Comparison of ENCODE assay signal across 8 mouse cellular contexts in the genomic region with DNA sequence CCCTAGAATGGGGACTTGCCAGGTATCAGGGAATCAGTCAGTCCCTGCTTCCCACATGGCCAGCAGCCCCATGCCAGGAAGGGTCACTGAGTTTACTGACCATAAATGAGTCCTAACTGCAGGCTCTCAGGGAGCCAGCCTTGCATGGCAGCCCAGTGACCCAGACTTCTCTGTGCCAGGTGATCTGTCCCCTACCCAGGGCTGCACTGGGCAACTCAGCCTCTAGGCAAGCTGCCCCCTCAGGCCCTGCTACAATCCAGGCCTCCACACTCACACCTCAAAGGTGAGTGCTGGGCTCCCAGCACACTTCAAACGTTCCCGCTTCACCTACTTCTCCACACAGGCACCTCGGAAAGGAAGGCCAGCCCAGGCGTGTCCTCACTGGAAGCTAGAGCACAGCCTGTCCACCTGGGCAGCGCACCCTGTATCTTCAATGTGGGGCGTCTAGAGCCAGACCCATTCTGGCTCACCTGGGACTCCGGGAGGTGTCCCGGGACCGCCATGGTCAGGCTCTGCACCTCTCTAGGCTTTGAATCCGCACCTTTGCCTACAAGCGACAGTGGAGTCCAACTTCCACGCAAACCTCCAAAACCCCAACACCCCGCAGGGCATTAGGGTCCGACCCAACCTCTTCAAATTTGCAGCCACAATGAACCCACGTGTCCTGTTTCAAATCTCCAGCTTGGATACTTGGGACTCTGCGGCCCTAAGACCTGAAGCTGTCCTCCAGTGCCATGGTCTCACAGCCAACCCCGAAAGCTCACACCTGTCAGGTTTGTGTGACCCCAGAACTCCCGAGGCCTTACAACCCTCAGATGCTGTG. TPM values are rescaled to one million over a fixed set of nuclear protein-coding genes. Genes with fewer than 3 reads are reported as not detected.
DNase-seq lines count a peak whose midpoint lies in the region; ATAC-seq and TF ChIP-seq lines count a peak whose summit lies in the region.

No protein-coding gene starts in this region.

- H3K27ac ChIP-seq in cerebellum, adult 2 months (ENCODE audit: insufficient read depth, low read length), result 0 out of 2 replicates have a peak overlapping the region, but pooled peaks have one; percentile 80
- H3K27ac ChIP-seq in CH12.LX (ENCODE audit: insufficient read depth, low read depth), result no peak overlapping the region
- no peak overlapping the region for H3K27ac ChIP-seq in forebrain, postnatal 0 days (ENCODE audit: low read depth, low read length)
- peak overlapping the region; percentile 99; the same call in 1 of the 2 replicates for H3K27ac ChIP-seq in limb, embryonic 13.5 days
- no peak overlapping the region; the same call in 1 of the 2 replicates for H3K27ac ChIP-seq in stomach, postnatal 0 days (replicated peaks)

- H3K4me2 ChIP-seq in CH12.LX (ENCODE audit: insufficient read depth, low read depth, poor library complexity, severe bottlenecking), result peak overlapping the region; percentile 29
- peak overlapping the region; percentile 89 for H3K4me2 ChIP-seq in forebrain, postnatal 0 days (ENCODE audit: low read depth)
- H3K4me2 ChIP-seq in limb, embryonic 13.5 days (replicated peaks), result peak overlapping the region; percentile 91
- H3K4me2 ChIP-seq in stomach, postnatal 0 days (replicated peaks; ENCODE audit: low read depth), result peak overlapping the region; percentile 87

- no peaks in the 10 kb centered on the region for H3K27me3 ChIP-seq in cerebellum, adult 2 months (ENCODE audit: control insufficient read depth, insufficient read depth, low read length)
- no peaks in the 10 kb centered on the region for H3K27me3 ChIP-seq in CH12.LX (replicated peaks)
- peaks cover 14% of the 10 kb centered on the region; the same call in 1 of the 2 replicates for H3K27me3 ChIP-seq in forebrain, postnatal 0 days (ENCODE audit: insufficient read depth, low read length)
- no peaks in the 10 kb centered on the region for H3K27me3 ChIP-seq in limb, embryonic 13.5 days
- no peaks in the 10 kb centered on the region for H3K27me3 ChIP-seq in stomach, postnatal 0 days (ENCODE audit: control insufficient read depth, insufficient read depth, low read length)

- intact Hi-C loops in left cerebral cortex, postnatal 10 days (cut with DNase I), result no loop called here

- DNase-seq in cerebellum, adult 2 months, result peak in 1 of 2 experiments; percentile 49
- no peak for DNase-seq in CH12.LX (ENCODE audit: extremely low read depth)
- no peak for DNase-seq in forebrain, postnatal 0 days
- DNase-seq in stomach, postnatal 0 days (ENCODE audit: low spot score), result no peak
- no peak for DNase-seq in gastrocnemius, adult 18-20 months (ENCODE audit: low spot score)
- DNase-seq in left cerebral cortex, postnatal 10 days (ENCODE audit: extremely low spot score in 1 of 2, low spot score in 2 of 2), result no peak

- in situ Hi-C loops in CH12.LX (cut with MboI; ENCODE audit: low pct_ligation_motif_present, low pct_unique_long_range_greater_than_20kb, low sequenced_read_pairs), result loop anchor here (10.0 kb wide), 1 partner anchor 62 kb away; no protein-coding TSS in a partner anchor

- H3K79me2 ChIP-seq in CH12.LX (replicated peaks; ENCODE audit: control insufficient read depth, extremely low read depth, insufficient read depth, poor library complexity, severe bottlenecking), result peaks cover 9% of the 10 kb centered on the region; the same call in 1 of the 2 replicates

- TF ChIP-seq POLR2A in cerebellum, adult 2 months (IDR thresholded peaks at IDR 0.05; ENCODE audit: borderline replicate concordance, insufficient read depth, low read length), result no peak
- no peak for TF ChIP-seq POLR2A in CH12.LX (IDR thresholded peaks at IDR 0.05; ENCODE audit: low read depth, low read length)

- TF ChIP-seq CTCF in cerebellum, adult 2 months (IDR thresholded peaks at IDR 0.05; ENCODE audit: borderline replicate concordance, insufficient read depth, low read depth, low read length), result no peak
- no peak for TF ChIP-seq CTCF in CH12.LX (conservative IDR thresholded peaks at IDR 0.05 in 1 of 2, IDR thresholded peaks at IDR 0.05 in 1 of 2; ENCODE audit: low read depth in 2 of 2, low read length in 2 of 2)
- no peak for TF ChIP-seq CTCF in forebrain, postnatal 0 days (IDR thresholded peaks at IDR 0.05; ENCODE audit: low read depth)
- TF ChIP-seq CTCF in stomach, postnatal 0 days (IDR thresholded peaks at IDR 0.05; ENCODE audit: low read depth), result no peak

- peaks cover 13% of the 10 kb centered on the region for H3K4me1 ChIP-seq in cerebellum, adult 2 months (ENCODE audit: control insufficient read depth, insufficient read depth, low read length)
- H3K4me1 ChIP-seq in CH12.LX (ENCODE audit: control insufficient read depth in 1 of 2, insufficient read depth in 2 of 2), result peaks cover 22 to 44% of the 10 kb centered on the region in 2 experiments
- peaks cover 26% of the 10 kb centered on the region for H3K4me1 ChIP-seq in forebrain, postnatal 0 days (ENCODE audit: insufficient read depth)
- peaks cover 43% of the 10 kb centered on the region for H3K4me1 ChIP-seq in limb, embryonic 13.5 days
- H3K4me1 ChIP-seq in stomach, postnatal 0 days (replicated peaks; ENCODE audit: control insufficient read depth, insufficient read depth), result peaks cover 3% of the 10 kb centered on the region

- TF ChIP-seq EP300 in CH12.LX (IDR thresholded peaks at IDR 0.05; ENCODE audit: low read length), result no peak
- TF ChIP-seq EP300 in stomach, postnatal 0 days (optimal IDR thresholded peaks at IDR 0.05), result no peak

- H3K9ac ChIP-seq in CH12.LX (ENCODE audit: insufficient read depth, low read depth), result peak overlapping the region; percentile 81
- peak overlapping the region; percentile 91 for H3K9ac ChIP-seq in forebrain, postnatal 0 days
- H3K9ac ChIP-seq in limb, embryonic 13.5 days, result peak overlapping the region; percentile 91
- H3K9ac ChIP-seq in stomach, postnatal 0 days (ENCODE audit: low read length), result peak overlapping the region; percentile 92

- no peak for ATAC-seq in cerebellum, adult (ENCODE audit: insufficient number of reproducible peaks, low FRiP score, low TSS enrichment)
- no peak for ATAC-seq in forebrain, postnatal 0 days
- ATAC-seq in limb, embryonic 13.5 days (ENCODE audit: low FRiP score, low read depth), result no peak
- ATAC-seq in stomach, postnatal 0 days (ENCODE audit: low FRiP score, low TSS enrichment), result no peak

- peak overlapping the region; percentile 97 for H3K4me3 ChIP-seq in cerebellum, adult 2 months (replicated peaks; ENCODE audit: insufficient read depth, low read depth, low read length)
- H3K4me3 ChIP-seq in CH12.LX (replicated peaks in 1 of 3; ENCODE audit: low read depth in 2 of 3, low read length in 2 of 3, poor library complexity in 1 of 3), result peak overlapping the region; percentile 77 to 94 (median 79)
- peak overlapping the region; percentile 72 for H3K4me3 ChIP-seq in forebrain, postnatal 0 days (ENCODE audit: low read depth, low read length)
- H3K4me3 ChIP-seq in limb, embryonic 13.5 days, result peak overlapping the region; percentile 78
- peak overlapping the region; percentile 75 for H3K4me3 ChIP-seq in stomach, postnatal 0 days (ENCODE audit: low read depth, low read length)

- 46% methylated on average over 18 of the region's 18 CpGs for WGBS in cerebellum, adult 2 months
- WGBS in forebrain, postnatal 0 days, result 68% methylated on average over 18 of the region's 18 CpGs
- 52% methylated on average over 18 of the region's 18 CpGs for WGBS in limb, embryonic 13.5 days
- 55% methylated on average over 18 of the region's 18 CpGs for WGBS in stomach, postnatal 0 days

- H3K9me3 ChIP-seq in CH12.LX (replicated peaks; ENCODE audit: low read length), result peaks cover 4% of the 10 kb centered on the region
- no peaks in the 10 kb centered on the region for H3K9me3 ChIP-seq in forebrain, postnatal 0 days (ENCODE audit: low read length)
- H3K9me3 ChIP-seq in limb, embryonic 13.5 days, result peaks cover 2% of the 10 kb centered on the region; the same call in 1 of the 2 replicates
- no peaks in the 10 kb centered on the region for H3K9me3 ChIP-seq in stomach, postnatal 0 days (ENCODE audit: control insufficient read depth, low read length)

- peaks cover 12 to 37% of the 10 kb centered on the region in 2 experiments for H3K36me3 ChIP-seq in CH12.LX (replicated peaks in 1 of 2; ENCODE audit: control insufficient read depth in 1 of 2, insufficient read depth in 1 of 2, low read length in 1 of 2)
- H3K36me3 ChIP-seq in forebrain, postnatal 0 days (ENCODE audit: insufficient read depth), result 0 out of 2 replicates have a peak, but pooled peaks cover 8% of the 10 kb centered on the region
- peaks cover 18% of the 10 kb centered on the region for H3K36me3 ChIP-seq in limb, embryonic 13.5 days
- no peaks in the 10 kb centered on the region for H3K36me3 ChIP-seq in stomach, postnatal 0 days (ENCODE audit: control insufficient read depth, insufficient read depth, low read length)

- TF ChIP-seq RAD21 in CH12.LX (IDR thresholded peaks at IDR 0.05; ENCODE audit: low read depth, low read length), result no peak

- dilution Hi-C loops in CH12.LX (cut with MboI; ENCODE audit: extremely low pct_ligation_motif_present, extremely low pct_unique_long_range_greater_than_20kb, low sequenced_read_pairs), result no loop called here

RNA-seq across cellular contexts. Expression of gene Ssbp4, which starts 1.7 kb away (rescaled TPM):
- polyA plus RNA-seq in cerebellum, adult 2 months (2012; rRNA removed), result 172 and 181 TPM in 2 replicates
- 77.3 and 84.9 TPM in 2 replicates for total RNA-seq in CH12.LX (2012; rRNA removed)
- total RNA-seq in CH12.LX (2014; rRNA removed), result 31.0 and 41.3 TPM in 2 replicates
- polyA plus RNA-seq in CH12.LX (2012; ENCODE audit: insufficient read length, low read depth), result 114 and 128 TPM in 2 replicates
- total RNA-seq in forebrain, postnatal 0 days (2014; rRNA removed), result 197 and 249 TPM in 2 replicates
- 204 and 221 TPM in 2 replicates for polyA plus RNA-seq in forebrain, postnatal 0 days (2015; fragmentation: Nextera tagmentation; extraction: Ambion mirVana)
- 115 and 131 TPM in 2 replicates for polyA plus RNA-seq in limb, embryonic 13.5 days (2015; fragmentation: Nextera tagmentation; extraction: Ambion mirVana)
- polyA plus RNA-seq in stomach, postnatal 0 days (2015; fragmentation: Nextera tagmentation; extraction: Ambion mirVana), result 66.7 and 83.8 TPM in 2 replicates
- total RNA-seq in gastrocnemius, adult 18-20 months (2021), result 10 to 100 TPM; 11.6 to 19.4 TPM
- 100 to 1,000 TPM; 236 to 250 TPM for total RNA-seq in left cerebral cortex, postnatal 10 days (2021)

RNA-seq across cellular contexts. Expression of gene Lrrc25, which starts 9.0 kb away (rescaled TPM):
- 0.30 and 0.33 TPM in 2 replicates for polyA plus RNA-seq in cerebellum, adult 2 months (2012; rRNA removed)
- total RNA-seq in CH12.LX (2012; rRNA removed) (0.25 and 0.30 TPM in 2 replicates), CH12.LX (2014; rRNA removed) (2.4 and 2.6 TPM in 2 replicates)
- polyA plus RNA-seq in CH12.LX (2012; ENCODE audit: insufficient read length, low read depth), result 4.0 and 5.9 TPM in 2 replicates
- total RNA-seq in forebrain, postnatal 0 days (2014; rRNA removed), result 1.4 and 2.8 TPM in 2 replicates
- polyA plus RNA-seq in forebrain, postnatal 0 days (2015; fragmentation: Nextera tagmentation; extraction: Ambion mirVana), result 1.2 TPM in 2 replicates
- 1.9 and 2.3 TPM in 2 replicates for polyA plus RNA-seq in limb, embryonic 13.5 days (2015; fragmentation: Nextera tagmentation; extraction: Ambion mirVana)
- 2.3 and 2.7 TPM in 2 replicates for polyA plus RNA-seq in stomach, postnatal 0 days (2015; fragmentation: Nextera tagmentation; extraction: Ambion mirVana)
- under 1 TPM; 0.23 to 0.64 TPM for total RNA-seq in gastrocnemius, adult 18-20 months (2021)
- total RNA-seq in left cerebral cortex, postnatal 10 days (2021), result 1 to 10 TPM in 1 of 2 experiments, under 1 TPM in 1; 0.94 to 1.1 TPM

RNA-seq across cellular contexts. Expression of gene Isyna1, which starts 12.8 kb away (rescaled TPM):
- polyA plus RNA-seq in cerebellum, adult 2 months (2012; rRNA removed), result 55.3 and 61.4 TPM in 2 replicates
- total RNA-seq in CH12.LX (2012; rRNA removed) (141 and 174 TPM in 2 replicates), CH12.LX (2014; rRNA removed) (99.9 and 107 TPM in 2 replicates)
- 139 and 163 TPM in 2 replicates for polyA plus RNA-seq in CH12.LX (2012; ENCODE audit: insufficient read length, low read depth)
- 127 and 136 TPM in 2 replicates for total RNA-seq in forebrain, postnatal 0 days (2014; rRNA removed)
- polyA plus RNA-seq in forebrain, postnatal 0 days (2015; fragmentation: Nextera tagmentation; extraction: Ambion mirVana), result 93.3 and 106 TPM in 2 replicates
- 162 and 165 TPM in 2 replicates for polyA plus RNA-seq in limb, embryonic 13.5 days (2015; fragmentation: Nextera tagmentation; extraction: Ambion mirVana)
- polyA plus RNA-seq in stomach, postnatal 0 days (2015; fragmentation: Nextera tagmentation; extraction: Ambion mirVana), result 37.4 and 39.3 TPM in 2 replicates
- total RNA-seq in gastrocnemius, adult 18-20 months (2021), result 1 to 10 TPM; 2.6 to 3.2 TPM
- 10 to 100 TPM; 46.6 to 53.2 TPM for total RNA-seq in left cerebral cortex, postnatal 10 days (2021)

RNA-seq across cellular contexts. Expression of gene Gdf15, which starts 25.3 kb away (rescaled TPM):
- 0.28 and 0.51 TPM in 2 replicates for polyA plus RNA-seq in cerebellum, adult 2 months (2012; rRNA removed)
- total RNA-seq in CH12.LX (2012; rRNA removed) (0.21 TPM in 1 of 2 replicates, not detected in the other), CH12.LX (2014; rRNA removed) (not detected in 2 replicates)
- polyA plus RNA-seq in CH12.LX (2012; ENCODE audit: insufficient read length, low read depth), result 0.16 TPM in 1 of 2 replicates, not detected in the other
- 0.90 TPM in 1 of 2 replicates, not detected in the other for total RNA-seq in forebrain, postnatal 0 days (2014; rRNA removed)
- 0.18 and 0.26 TPM in 2 replicates for polyA plus RNA-seq in forebrain, postnatal 0 days (2015; fragmentation: Nextera tagmentation; extraction: Ambion mirVana)
- polyA plus RNA-seq in limb, embryonic 13.5 days (2015; fragmentation: Nextera tagmentation; extraction: Ambion mirVana), result 0.18 TPM in 1 of 2 replicates, not detected in the other
- 0.30 and 0.33 TPM in 2 replicates for polyA plus RNA-seq in stomach, postnatal 0 days (2015; fragmentation: Nextera tagmentation; extraction: Ambion mirVana)
- under 1 TPM; 0.16 to 0.21 TPM for total RNA-seq in gastrocnemius, adult 18-20 months (2021)
- total RNA-seq in left cerebral cortex, postnatal 10 days (2021), result not detected

RNA-seq across cellular contexts. Expression of gene Pgpep1, which starts 53.2 kb away (rescaled TPM):
- polyA plus RNA-seq in cerebellum, adult 2 months (2012; rRNA removed), result 28.3 and 32.5 TPM in 2 replicates
- total RNA-seq in CH12.LX (2012; rRNA removed) (15.2 and 22.9 TPM in 2 replicates), CH12.LX (2014; rRNA removed) (10.3 and 12.3 TPM in 2 replicates)
- 30.0 and 35.1 TPM in 2 replicates for polyA plus RNA-seq in CH12.LX (2012; ENCODE audit: insufficient read length, low read depth)
- 22.1 and 23.8 TPM in 2 replicates for total RNA-seq in forebrain, postnatal 0 days (2014; rRNA removed)
- 22.1 and 26.1 TPM in 2 replicates for polyA plus RNA-seq in forebrain, postnatal 0 days (2015; fragmentation: Nextera tagmentation; extraction: Ambion mirVana)
- polyA plus RNA-seq in limb, embryonic 13.5 days (2015; fragmentation: Nextera tagmentation; extraction: Ambion mirVana), result 68.2 and 71.1 TPM in 2 replicates
- polyA plus RNA-seq in stomach, postnatal 0 days (2015; fragmentation: Nextera tagmentation; extraction: Ambion mirVana), result 23.3 and 25.2 TPM in 2 replicates
- 10 to 100 TPM; 11.9 to 13.7 TPM for total RNA-seq in gastrocnemius, adult 18-20 months (2021)
- total RNA-seq in left cerebral cortex, postnatal 10 days (2021), result 10 to 100 TPM; 11.5 to 15.9 TPM

Comparison
In these comparisons a context has a peak if more than half of its experiments do, and no peak if none do; other contexts are left out.
1. H3K27ac ChIP-seq: peak in cerebellum, adult 2 months (single experiment) and limb, embryonic 13.5 days (single experiment); none in CH12.LX (single experiment), forebrain, postnatal 0 days (single experiment) and stomach, postnatal 0 days (single experiment).
2. H3K4me2 ChIP-seq: peak in every context shown above with its lines; median percentile 91 in limb, embryonic 13.5 days; 89 in forebrain, postnatal 0 days; 87 in stomach, postnatal 0 days; 29 in CH12.LX.
3. Peak in every context shown above with its lines, with median percentiles within 50 percentile points of each other: H3K4me3 ChIP-seq and H3K9ac ChIP-seq.